28 mouse cellular contexts compared by ENCODE assay signal in genomic region chr17:46747234-46747633, GRCm38 (mm10). TPM values are rescaled to one million over a fixed set of nuclear protein-coding genes. Genes with fewer than 3 reads are reported as not detected.
A peak's percentile ranks its signal among the peaks of the same experiment; 100 is the strongest.
DNase-seq lines count a peak whose midpoint lies in the region; ATAC-seq and TF ChIP-seq lines count a peak whose summit lies in the region.
"Had no signal": no experiment of that assay in that cellular context is flagged by ENCODE, and none has a peak within 500 bp of the region (broad histone marks: within the 10 kb centered on the region; RNA-seq: fewer than 3 reads in every experiment).

No protein-coding gene starts in this region.

- H3K9me3 ChIP-seq in liver, embryonic 11.5 days (ENCODE audit: control insufficient read depth, low read length), result no peaks in the 10 kb centered on the region
- no peaks in the 10 kb centered on the region for H3K9me3 ChIP-seq in hindbrain, embryonic 11.5 days (ENCODE audit: control insufficient read depth, low read length)
- H3K9me3 ChIP-seq: forebrain, embryonic 10.5 days; heart, embryonic 10.5 days; heart, embryonic 13.5 days; hindbrain, embryonic 13.5 days had no signal

- H3K36me3 ChIP-seq in liver, adult 2 months (ENCODE audit: control insufficient read depth, insufficient read depth, low read length), result peaks cover 14% of the 10 kb centered on the region
- peaks cover 24% of the 10 kb centered on the region; the same call in 1 of the 2 replicates for H3K36me3 ChIP-seq in liver, embryonic 11.5 days (ENCODE audit: control insufficient read depth, insufficient read depth, low read length)
- no peaks in the 10 kb centered on the region for H3K36me3 ChIP-seq in hindbrain, embryonic 11.5 days (ENCODE audit: control insufficient read depth, insufficient read depth, low read length)

- no peak for TF ChIP-seq POLR2A in liver, adult 2 months (IDR thresholded peaks at IDR 0.05; ENCODE audit: extremely low read depth, insufficient read depth, low read length)
- TF ChIP-seq POLR2A in bone marrow macrophage, adult 2 months (IDR thresholded peaks at IDR 0.05; ENCODE audit: borderline replicate concordance, low read depth, low read length), result no peak

- H3K4me3 ChIP-seq in liver, adult 2 months (ENCODE audit: insufficient read depth, low read depth, low read length), result no peak overlapping the region
- H3K4me3 ChIP-seq in liver, embryonic 11.5 days (ENCODE audit: low read depth, low read length), result no peak overlapping the region
- no peak overlapping the region for H3K4me3 ChIP-seq in bone marrow macrophage, adult 2 months (ENCODE audit: insufficient read depth, low read length)
- no peak overlapping the region for H3K4me3 ChIP-seq in hindbrain, embryonic 11.5 days (ENCODE audit: low read depth, low read length)
- H3K4me3 ChIP-seq: forebrain, embryonic 10.5 days; gastrocnemius, adult 2 months; heart, adult 2 months; heart, embryonic 10.5 days; heart, embryonic 13.5 days; hindbrain, embryonic 13.5 days had no signal

- 79% methylated on average over 8 of the region's 8 CpGs for WGBS in liver, adult 2 months
- 78% methylated on average over 8 of the region's 8 CpGs for WGBS in liver, embryonic 11.5 days
- 84% methylated on average over 8 of the region's 8 CpGs for WGBS in hindbrain, embryonic 11.5 days

- peak overlapping the region; percentile 2 for H3K27ac ChIP-seq in liver, adult 2 months (replicated peaks; ENCODE audit: insufficient read depth, low read depth, low read length)
- H3K27ac ChIP-seq in liver, embryonic 11.5 days (ENCODE audit: low read depth, low read length), result no peak overlapping the region
- peak overlapping the region; percentile 63 for H3K27ac ChIP-seq in bone marrow macrophage, adult 2 months (ENCODE audit: insufficient read depth, low read depth, low read length)
- no peak overlapping the region for H3K27ac ChIP-seq in hindbrain, embryonic 11.5 days (ENCODE audit: low read depth, low read length)
- H3K27ac ChIP-seq: forebrain, embryonic 10.5 days; gastrocnemius, adult 2 months; heart, adult 2 months; heart, embryonic 10.5 days; heart, embryonic 13.5 days; hindbrain, embryonic 13.5 days had no signal

- no peak overlapping the region for H3K4me2 ChIP-seq in liver, embryonic 11.5 days
- no peak overlapping the region for H3K4me2 ChIP-seq in hindbrain, embryonic 11.5 days (replicated peaks; ENCODE audit: low read depth, low read length)
- H3K4me2 ChIP-seq: heart, embryonic 13.5 days; hindbrain, embryonic 13.5 days had no signal

- H3K79me2 ChIP-seq in liver, adult 2 months (ENCODE audit: control insufficient read depth, insufficient read depth, low read length), result peaks cover 11% of the 10 kb centered on the region; the same call in 1 of the 2 replicates

- no peak overlapping the region for H3K9ac ChIP-seq in liver, adult 2 months (ENCODE audit: low read depth, low read length)
- no peak overlapping the region for H3K9ac ChIP-seq in liver, embryonic 11.5 days (ENCODE audit: low read depth, low read length)
- H3K9ac ChIP-seq in hindbrain, embryonic 11.5 days (ENCODE audit: low read depth, low read length), result no peak overlapping the region
- H3K9ac ChIP-seq: forebrain, postnatal 0 days; heart, embryonic 13.5 days; hindbrain, embryonic 13.5 days had no signal

- peaks cover 7% of the 10 kb centered on the region for H3K4me1 ChIP-seq in liver, adult 2 months (ENCODE audit: control insufficient read depth, insufficient read depth, low read length)
- H3K4me1 ChIP-seq in liver, embryonic 11.5 days (replicated peaks; ENCODE audit: control insufficient read depth, insufficient read depth, low read length), result peaks cover 9% of the 10 kb centered on the region; the same call in 1 of the 2 replicates
- H3K4me1 ChIP-seq in bone marrow macrophage, adult 2 months (ENCODE audit: control insufficient read depth, insufficient read depth, low read length), result peaks cover 40% of the 10 kb centered on the region
- peaks cover 4% of the 10 kb centered on the region; the same call in 1 of the 2 replicates for H3K4me1 ChIP-seq in hindbrain, embryonic 11.5 days (replicated peaks; ENCODE audit: control insufficient read depth, insufficient read depth, low read length)

- no peaks in the 10 kb centered on the region for H3K27me3 ChIP-seq in liver, adult 2 months (ENCODE audit: control insufficient read depth, insufficient read depth, low read length)
- no peaks in the 10 kb centered on the region for H3K27me3 ChIP-seq in liver, embryonic 11.5 days (replicated peaks; ENCODE audit: control insufficient read depth, insufficient read depth, low read length)
- no peaks in the 10 kb centered on the region; the same call in 1 of the 2 replicates for H3K27me3 ChIP-seq in hindbrain, embryonic 11.5 days (ENCODE audit: control insufficient read depth, insufficient read depth, low read length)
- H3K27me3 ChIP-seq: heart, embryonic 13.5 days; hindbrain, embryonic 13.5 days had no signal

- peak; percentile 15 for DNase-seq in liver, adult 2 months (ENCODE audit: extremely low read depth, low read depth, low spot score)
- no peak for DNase-seq in liver, embryonic 11.5 days (ENCODE audit: low spot score)
- DNase-seq in lung, postnatal 36 days, result peak; percentile 39
- no peak for DNase-seq in lung, postnatal 25 days (ENCODE audit: low spot score)
- DNase-seq in 3T3-L1 (ENCODE audit: low read depth, low spot score), result peak; percentile 17
- DNase-seq in hindbrain, embryonic 11.5 days (ENCODE audit: low spot score), result no peak
- no peak for DNase-seq in layer of hippocampus, postnatal 36 days
- DNase-seq: adrenal gland, adult 8-10 months; adrenal gland, postnatal 25 days; cerebellum, adult 18-20 months; cerebellum, adult 9-10 months; cerebellum, postnatal 14 days; forebrain, postnatal 0 days; gastrocnemius, adult 2 months; gastrocnemius, postnatal 14 days; heart, postnatal 14 days had no signal

- no peak for TF ChIP-seq CTCF in liver, adult 2 months (IDR thresholded peaks at IDR 0.05; ENCODE audit: low read depth, low read length)
- TF ChIP-seq CTCF in bone marrow macrophage, adult 2 months (IDR thresholded peaks at IDR 0.05; ENCODE audit: low read depth, low read length), result no peak

- ATAC-seq in liver, embryonic 11.5 days (replicated peaks; ENCODE audit: low FRiP score), result no peak
- ATAC-seq in hindbrain, embryonic 11.5 days (ENCODE audit: low FRiP score), result no peak
- ATAC-seq: activated CD4-positive, CD25-positive, alpha-beta regulatory T cell, adult 4 months; CD4-positive, CD25-positive, alpha-beta regulatory T cell, adult 4 months; forebrain, embryonic 14.5 days; forebrain, postnatal 0 days; hindbrain, embryonic 16.5 days had no signal

RNA-seq across cellular contexts. Expression of gene Cnpy3, which starts 4.8 kb away (rescaled TPM):
- 28.5 and 28.6 TPM in 2 replicates for total RNA-seq in liver, adult 2 months (2014; rRNA removed)
- polyA plus RNA-seq in liver, adult 2 months (2012; rRNA removed), result 38.3 and 40.7 TPM in 2 replicates
- polyA plus RNA-seq in liver, embryonic 11.5 days (2014; fragmentation: Nextera tagmentation; extraction: Ambion mirVana), result 55.8 and 60.8 TPM in 2 replicates
- 134 and 146 TPM in 2 replicates for polyA plus RNA-seq in bone marrow macrophage, adult 2 months (2012; ENCODE audit: insufficient read depth, insufficient read length, missing spikeins)
- polyA plus RNA-seq in hindbrain, embryonic 11.5 days (2014; fragmentation: Nextera tagmentation; extraction: Ambion mirVana), result 53.4 and 53.9 TPM in 2 replicates
- total RNA-seq in layer of hippocampus, postnatal 36 days (2021), result 10 to 100 TPM; 64.0 to 68.6 TPM

RNA-seq across cellular contexts. Expression of gene Ptcra, which starts 16.3 kb away (rescaled TPM):
- not detected in 2 replicates for total RNA-seq in liver, adult 2 months (2014; rRNA removed)
- 0.06 TPM in 1 of 2 replicates, not detected in the other for polyA plus RNA-seq in liver, adult 2 months (2012; rRNA removed)
- 0.94 and 1.0 TPM in 2 replicates for polyA plus RNA-seq in liver, embryonic 11.5 days (2014; fragmentation: Nextera tagmentation; extraction: Ambion mirVana)
- not detected in 2 replicates for polyA plus RNA-seq in bone marrow macrophage, adult 2 months (2012; ENCODE audit: insufficient read depth, insufficient read length, missing spikeins)
- polyA plus RNA-seq in hindbrain, embryonic 11.5 days (2014; fragmentation: Nextera tagmentation; extraction: Ambion mirVana), result 0.34 and 0.53 TPM in 2 replicates
- under 1 TPM in 1 of 2 experiments, not detected in 1; 0.30 TPM for total RNA-seq in layer of hippocampus, postnatal 36 days (2021)
- total RNA-seq: adrenal gland, adult 8-10 months; adrenal gland, postnatal 25 days; forebrain, postnatal 0 days; gastrocnemius, adult 2 months; gastrocnemius, postnatal 14 days; gastrocnemius, postnatal 4 days; heart, adult 2 months; hematopoietic stem cell, adult 5-6 weeks had no signal
- polyA plus RNA-seq: activated CD4-positive, CD25-positive, alpha-beta regulatory T cell, adult 4 months; hindbrain, embryonic 16.5 days had no signal

RNA-seq across cellular contexts. Expression of gene Gnmt, which starts 18.3 kb away (rescaled TPM):
- 3,482 and 4,252 TPM in 2 replicates for total RNA-seq in liver, adult 2 months (2014; rRNA removed)
- polyA plus RNA-seq in liver, adult 2 months (2012; rRNA removed), result 4,950 and 5,107 TPM in 2 replicates
- 6.2 and 6.7 TPM in 2 replicates for polyA plus RNA-seq in liver, embryonic 11.5 days (2014; fragmentation: Nextera tagmentation; extraction: Ambion mirVana)
- 1.2 TPM in 1 of 2 replicates, not detected in the other for polyA plus RNA-seq in bone marrow macrophage, adult 2 months (2012; ENCODE audit: insufficient read depth, insufficient read length, missing spikeins)
- polyA plus RNA-seq in hindbrain, embryonic 11.5 days (2014; fragmentation: Nextera tagmentation; extraction: Ambion mirVana), result 0.40 and 0.48 TPM in 2 replicates
- not detected for total RNA-seq in layer of hippocampus, postnatal 36 days (2021)
- total RNA-seq: forebrain, postnatal 0 days; hematopoietic stem cell, adult 5-6 weeks had no signal
- polyA plus RNA-seq: CD4-positive, CD25-positive, alpha-beta regulatory T cell, adult 4 months had no signal

RNA-seq across cellular contexts. Expression of gene 2310039H08Rik, which starts 25.2 kb away (rescaled TPM):
- 97.6 and 124 TPM in 2 replicates for total RNA-seq in liver, adult 2 months (2014; rRNA removed)
- polyA plus RNA-seq in liver, adult 2 months (2012; rRNA removed), result 167 and 185 TPM in 2 replicates
- 76.6 and 82.5 TPM in 2 replicates for polyA plus RNA-seq in liver, embryonic 11.5 days (2014; fragmentation: Nextera tagmentation; extraction: Ambion mirVana)
- polyA plus RNA-seq in bone marrow macrophage, adult 2 months (2012; ENCODE audit: insufficient read depth, insufficient read length, missing spikeins), result 6.1 and 7.2 TPM in 2 replicates
- polyA plus RNA-seq in hindbrain, embryonic 11.5 days (2014; fragmentation: Nextera tagmentation; extraction: Ambion mirVana), result 48.4 and 49.2 TPM in 2 replicates
- 1 to 10 TPM; 6.6 to 9.4 TPM for total RNA-seq in layer of hippocampus, postnatal 36 days (2021)

RNA-seq across cellular contexts. Expression of gene Rpl7l1, which starts 35.2 kb away (rescaled TPM):
- total RNA-seq in liver, adult 2 months (2014; rRNA removed), result 41.2 and 43.6 TPM in 2 replicates
- 21.6 and 24.6 TPM in 2 replicates for polyA plus RNA-seq in liver, adult 2 months (2012; rRNA removed)
- polyA plus RNA-seq in liver, embryonic 11.5 days (2014; fragmentation: Nextera tagmentation; extraction: Ambion mirVana), result 195 and 201 TPM in 2 replicates
- polyA plus RNA-seq in bone marrow macrophage, adult 2 months (2012; ENCODE audit: insufficient read depth, insufficient read length, missing spikeins), result 75.3 and 83.5 TPM in 2 replicates
- polyA plus RNA-seq in hindbrain, embryonic 11.5 days (2014; fragmentation: Nextera tagmentation; extraction: Ambion mirVana), result 149 and 155 TPM in 2 replicates
- 10 to 100 TPM; 47.2 to 53.8 TPM for total RNA-seq in layer of hippocampus, postnatal 36 days (2021)

Comparison
In these comparisons a context has a peak if more than half of its experiments do, and no peak if none do; other contexts are left out.
1. DNase-seq: peak in liver, adult 2 months (single experiment), lung, postnatal 36 days (single experiment) and 3T3-L1 (single experiment); none in liver, embryonic 11.5 days (single experiment), lung, postnatal 25 days (single experiment), hindbrain, embryonic 11.5 days (single experiment) and layer of hippocampus, postnatal 36 days (0 of 2).
2. H3K27ac ChIP-seq: peak in liver, adult 2 months (single experiment) and bone marrow macrophage, adult 2 months (single experiment); none in liver, embryonic 11.5 days (single experiment) and hindbrain, embryonic 11.5 days (single experiment).
3. RNA of gene Gnmt, which starts 18.3 kb away (polyA plus RNA-seq): 4,950 to 5,107 TPM in liver, adult 2 months; 6.2 to 6.7 TPM in liver, embryonic 11.5 days, 1.2 TPM in bone marrow macrophage, adult 2 months and 0.40 to 0.48 TPM in hindbrain, embryonic 11.5 days; every median in the first group is over 100 times any median in the second.